Mouse (Mus musculus): ENCODE measurements around the gene Foxk1.

DNA sequence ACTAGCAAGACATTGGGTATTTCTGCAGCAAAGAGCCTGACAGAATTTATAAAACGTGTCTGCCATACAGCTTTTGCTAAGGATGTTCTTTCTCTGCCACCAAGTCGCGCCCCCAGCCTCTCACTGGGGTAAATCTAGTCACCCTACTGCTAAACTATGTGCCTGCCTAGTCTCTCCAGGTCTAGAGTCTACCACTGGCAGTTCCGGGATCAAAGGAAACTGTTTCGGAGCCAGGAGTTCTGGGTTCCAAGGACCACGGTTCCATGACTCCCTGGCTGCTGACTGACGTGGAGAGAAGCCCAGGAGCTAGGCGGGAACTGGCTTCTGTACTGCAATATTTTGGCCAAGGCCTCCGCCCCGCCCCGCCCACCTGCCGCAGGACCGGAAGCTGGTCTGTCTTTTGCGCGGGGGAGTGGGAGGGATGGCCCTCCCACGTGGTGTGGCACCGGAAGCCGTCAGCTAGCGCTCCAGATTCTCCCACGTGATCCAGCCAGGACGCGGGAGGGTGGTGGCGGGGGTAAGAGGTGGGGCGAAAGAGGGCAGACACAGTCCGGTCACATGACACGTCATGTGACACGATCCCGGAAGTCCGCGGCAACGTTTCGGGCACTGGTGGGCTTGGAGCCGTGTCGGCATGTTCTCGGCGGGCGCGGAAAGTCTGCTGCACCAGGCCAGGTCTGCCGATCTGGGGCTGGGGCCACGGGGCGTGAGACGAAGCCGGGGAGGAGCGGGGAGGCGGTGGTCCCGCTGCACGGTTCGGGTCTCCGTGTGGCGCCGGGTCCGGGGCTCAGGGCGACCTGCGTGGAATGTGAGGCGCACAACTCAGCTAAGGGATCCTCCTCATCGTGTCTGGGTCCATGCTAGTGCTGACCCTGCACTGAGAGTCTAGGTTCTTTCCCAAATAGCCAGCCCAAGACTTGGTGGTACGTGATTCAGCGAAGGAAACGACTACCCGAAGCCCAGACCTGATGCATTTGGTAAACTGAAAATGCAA lies 62.5 kb downstream of the Foxk1 start, which contains the start of gene Ap5z1:
- no peak for TF ChIP-seq CTCF (IDR thresholded peaks at IDR 0.05; ENCODE audit: extremely low read depth, insufficient read length, insufficient replicate concordance, low read depth, low read length)
- TF ChIP-seq POLR2A (IDR thresholded peaks at IDR 0.05; ENCODE audit: low read depth, low read length), result peak; percentile 38

Data from small intestine, adult 2 months (tissue).